Mouse (Mus musculus) embryonic facial prominence, embryonic 13.5 days (tissue): ENCODE results near the gene Eya2. TPM values are rescaled to one million over a fixed set of nuclear protein-coding genes. Genes with fewer than 3 reads are reported as not detected.

Experiments used
- polyA plus RNA-seq: library from polyadenylated mRNA; unstranded; fragments of >200 nt; fragmentation: Nextera tagmentation; extraction: Ambion mirVana; gene quantifications from 2 replicates; pipeline ENCODE4 v1.2.1, GENCODE M21; 2015

Eya2 gene
- polyA plus RNA-seq, 1 experiment from 2014 or later = 22.1 TPM

Other genes starting within 250 kb of the Eya2 start
- gene Zfp663, start 226.3 kb upstream of the Eya2 start, polyA plus RNA-seq = 1.1 and 2.2 TPM in 2 replicates
- 9.5 and 9.7 TPM in 2 replicates for gene Zfp334, start 206.8 kb upstream of the Eya2 start, polyA plus RNA-seq
- gene Ocstamp, start 194.6 kb upstream of the Eya2 start, polyA plus RNA-seq = 0.21 TPM in 1 of 2 replicates, not detected in the other
- gene Slc13a3, start 121.8 kb upstream of the Eya2 start, polyA plus RNA-seq = 0.40 and 0.42 TPM in 2 replicates
- gene Trp53rka, start 101.7 kb upstream of the Eya2 start, polyA plus RNA-seq = 49.6 and 51.7 TPM in 2 replicates
- 12.9 and 14.7 TPM in 2 replicates for gene Slc2a10, start 91.2 kb upstream of the Eya2 start, polyA plus RNA-seq